Mouse (Mus musculus) 416B (cell line): ENCODE measurements around the gene Phf14.
A peak's percentile ranks its signal among the peaks of the same experiment; 100 is the strongest.
"Not testable (repeated sequence)": the region's sequence is repeated elsewhere in the genome, so short reads cannot be mapped to it uniquely, and the experiment has no call there.

ENCODE experiments used
- DNase-seq: peaks from one replicate; pipeline ENCODE4 v3.0.0; 2011; ENCODE audit warnings: low read depth

Phf14 gene

DNA sequence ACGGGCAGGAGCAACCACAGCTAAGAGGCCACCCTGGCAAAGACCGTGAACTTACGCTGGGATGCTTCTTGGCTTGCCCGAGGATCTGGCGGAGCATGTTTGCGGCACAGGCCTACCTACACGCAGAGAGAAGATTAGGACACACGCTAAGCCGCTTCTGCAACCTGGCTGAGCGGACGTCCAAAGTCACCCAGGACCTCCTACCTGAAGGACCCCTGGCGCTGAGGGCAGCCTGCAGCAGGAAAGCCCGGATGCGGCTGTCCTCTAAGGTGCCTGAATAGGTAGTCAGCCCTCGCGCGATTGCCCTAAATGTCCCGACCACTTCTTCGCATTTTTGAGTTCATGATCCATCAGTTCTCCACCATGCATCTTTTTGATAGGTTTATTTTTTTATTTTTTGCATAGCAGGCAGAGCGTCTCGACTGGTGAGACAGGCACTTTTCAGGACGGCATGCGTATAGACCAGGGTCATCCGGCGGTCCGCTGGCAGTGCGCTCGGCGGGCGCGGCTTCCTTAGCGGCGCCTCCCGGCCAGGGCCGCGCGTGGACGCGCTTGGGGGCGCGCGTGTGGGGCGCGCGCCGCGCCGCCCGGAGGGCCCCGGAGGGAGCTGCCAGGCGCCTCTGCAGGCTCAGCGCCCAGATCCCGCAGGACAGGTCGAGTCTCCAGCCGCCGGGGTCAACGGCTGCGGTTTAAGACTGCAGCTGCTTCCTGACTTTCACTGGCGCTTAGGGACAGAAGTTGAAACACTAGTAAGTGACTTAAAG is at the start of gene Phf14, which contains the start of gene Ndufa4:
TSS of gene Phf14 (plus strand) at position 541 of the 764 bp plus-strand sequence.
TSS of gene Ndufa4 (minus strand) at position 229 of the 764 bp plus-strand sequence.
- peak; percentile 94 for DNase-seq

DNA sequence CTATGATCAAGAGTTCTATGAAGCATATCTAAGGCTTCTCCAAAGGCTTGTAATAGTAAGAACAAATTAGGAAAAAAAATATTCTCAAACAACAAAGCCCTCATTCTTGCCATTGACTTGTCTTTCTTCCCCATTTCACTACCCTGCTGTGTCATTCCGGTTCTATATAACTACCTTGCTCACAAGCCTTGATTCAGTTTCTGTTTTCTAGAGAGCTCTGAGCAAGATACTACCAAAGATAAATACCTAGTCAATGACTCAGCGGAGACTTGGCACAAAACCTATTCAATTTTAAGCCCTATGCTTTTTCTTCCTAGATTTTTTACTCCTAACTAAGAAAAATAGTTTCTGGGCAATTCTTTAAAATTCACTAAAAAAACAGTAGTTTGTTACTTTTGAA is 32.2 kb upstream of the Phf14 start:
- not testable (repeated sequence) for DNase-seq

DNA sequence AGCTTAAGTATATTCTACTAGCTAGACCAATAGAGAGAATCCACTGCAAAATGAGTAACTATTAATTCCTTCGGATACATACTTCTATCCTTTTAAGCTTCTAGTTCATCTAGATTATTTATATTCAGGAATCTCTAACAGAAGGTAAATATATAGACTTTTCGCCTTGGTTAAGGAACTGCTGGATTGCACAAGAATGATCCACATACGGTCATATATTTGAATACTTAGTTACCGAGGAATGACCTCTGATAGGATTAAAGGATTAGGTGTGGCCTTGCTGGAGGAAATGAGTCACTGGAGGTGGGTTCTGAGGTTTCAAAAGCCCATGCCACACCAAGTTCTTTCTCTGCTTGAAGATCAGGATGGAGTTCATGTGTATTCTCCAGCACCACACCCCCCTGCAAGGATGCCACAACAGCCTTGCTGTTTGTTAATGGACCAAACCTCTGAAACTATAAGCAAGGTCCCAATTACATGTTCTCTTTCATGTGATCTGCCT is 6.7 kb upstream of the Phf14 start:
- peak; percentile 73 for DNase-seq

DNA sequence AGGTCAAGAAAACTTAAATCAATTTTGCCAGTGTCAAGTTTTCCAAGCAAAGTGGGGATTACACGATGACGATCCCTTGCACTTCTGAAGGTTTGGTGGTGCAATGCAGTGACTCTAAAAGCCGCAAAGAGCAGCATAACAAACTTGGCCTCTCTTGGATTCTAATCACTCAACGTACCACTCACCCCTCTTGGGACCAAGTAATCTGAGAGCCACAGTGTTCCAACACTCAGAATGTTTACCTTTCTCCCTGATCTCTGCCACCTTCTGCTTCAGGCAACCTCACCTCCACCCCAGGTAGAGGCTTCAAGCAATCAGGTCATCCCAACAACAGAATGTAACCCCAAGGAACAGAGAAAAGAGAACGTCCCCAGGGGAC is 730 bp upstream of the Phf14 start:
- peak; percentile 53 for DNase-seq

DNA sequence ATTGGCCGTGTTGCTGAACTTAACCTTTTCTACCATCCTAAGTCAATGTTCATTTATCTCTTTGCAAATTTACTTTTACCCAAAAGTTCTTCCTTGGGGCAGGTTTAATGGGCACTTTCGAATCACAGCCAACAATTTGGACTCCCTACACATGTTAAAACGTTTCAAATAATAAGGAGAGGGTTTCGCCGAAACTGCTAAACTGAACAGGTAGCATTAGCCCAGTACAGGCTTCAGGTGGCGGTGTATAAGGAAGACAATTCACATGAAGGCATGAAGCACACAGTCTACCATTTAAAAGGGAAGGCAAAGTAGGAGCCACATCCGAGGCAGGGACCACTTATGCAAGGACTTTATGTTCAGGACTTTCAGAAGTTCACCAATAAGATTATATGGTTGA is 561 bp downstream of the Phf14 start:
- DNase-seq = peak; percentile 34

DNA sequence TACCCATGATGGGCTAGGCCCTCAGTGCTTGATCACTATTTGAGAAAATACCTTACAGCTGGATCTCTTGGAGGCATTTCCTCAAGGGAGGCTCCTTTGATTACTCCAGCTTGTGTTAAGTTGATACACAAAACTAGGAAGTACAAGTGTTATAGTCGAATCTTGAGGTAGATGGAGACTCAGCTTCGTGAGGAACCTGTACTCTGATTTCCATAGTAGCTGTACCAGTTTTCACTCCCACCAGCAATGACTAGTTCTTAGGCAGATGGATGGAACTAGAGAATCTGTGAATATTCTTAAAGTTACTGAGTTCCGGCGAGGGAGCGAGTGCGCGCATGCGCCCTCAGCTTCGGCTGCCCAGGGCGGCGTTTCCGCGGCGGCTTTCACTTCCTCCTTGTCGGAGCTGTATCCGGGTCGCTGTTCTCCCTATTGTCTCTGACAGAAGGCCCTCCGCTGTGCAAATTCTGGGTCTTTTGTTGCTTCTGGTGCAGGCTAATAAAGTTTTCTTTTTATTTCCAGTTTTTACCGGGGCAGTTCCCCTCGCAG is 18.0 kb downstream of the Phf14 start:
- peak; percentile 88 for DNase-seq

DNA sequence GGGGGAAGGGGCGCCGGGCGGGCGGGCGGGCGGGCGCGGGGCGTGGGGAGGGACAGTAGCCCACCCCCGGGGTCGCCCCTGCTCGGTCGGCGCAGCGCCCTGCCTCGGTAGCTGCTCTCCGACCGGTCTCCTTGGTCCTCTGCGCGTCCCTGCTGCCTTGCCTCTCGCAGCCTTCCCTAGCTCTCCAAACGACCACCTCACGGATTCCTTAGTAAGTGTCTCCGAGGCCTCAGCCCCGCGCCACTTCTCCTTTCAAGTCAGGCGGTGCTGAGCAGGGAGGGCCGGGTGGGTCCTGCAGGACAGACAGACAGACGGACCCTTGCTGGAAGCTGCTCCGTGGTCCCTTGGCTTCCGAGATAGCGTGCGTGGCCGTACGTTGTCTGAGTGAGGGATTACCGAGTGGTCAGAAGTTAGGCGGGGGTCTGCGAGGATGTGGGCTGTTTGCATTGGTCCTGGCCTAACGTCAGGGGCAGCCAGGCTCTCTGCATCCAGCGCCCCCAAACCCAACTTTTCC is 18.5 kb downstream of the Phf14 start:
- DNase-seq = peak; percentile 44

DNA sequence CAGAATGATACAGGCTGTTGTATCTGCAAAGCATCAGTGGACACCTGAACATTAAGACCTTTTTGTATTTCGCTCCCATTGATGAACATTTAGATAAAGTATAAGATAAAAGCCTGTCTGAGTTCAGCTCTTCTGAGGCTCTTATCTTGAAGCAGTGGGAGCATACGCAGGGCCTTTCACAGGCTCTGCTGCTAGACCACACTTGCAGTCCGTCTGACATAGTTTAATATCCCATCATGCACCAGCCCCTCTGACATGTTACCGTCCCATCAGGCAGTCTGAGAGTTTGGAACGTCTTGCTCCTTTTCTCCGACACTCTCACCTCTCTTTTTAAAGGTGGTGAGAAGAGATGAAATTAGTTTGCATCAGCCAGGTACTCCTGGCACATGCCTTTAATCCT is 19.9 kb downstream of the Phf14 start:
- no peak for DNase-seq

DNA sequence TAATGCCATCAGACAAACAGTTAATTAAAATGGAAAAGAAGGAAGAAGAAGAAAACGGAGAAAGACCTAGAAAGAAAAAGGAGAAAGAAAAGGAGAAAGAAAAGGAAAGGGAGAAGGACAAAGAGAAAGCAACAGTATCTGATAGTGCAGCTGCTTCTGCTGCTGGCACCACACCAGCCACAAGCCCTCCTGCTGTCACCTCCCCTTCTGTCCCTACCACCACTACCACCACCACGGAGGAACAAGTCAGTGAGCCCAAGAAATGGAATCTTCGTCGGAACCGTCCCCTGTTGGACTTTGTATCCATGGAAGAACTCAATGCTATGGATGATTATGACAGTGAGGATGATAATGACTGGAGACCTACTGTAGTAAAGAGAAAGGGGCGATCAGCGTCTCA is 25.8 kb downstream of the Phf14 start:
- DNase-seq = no peak

DNA sequence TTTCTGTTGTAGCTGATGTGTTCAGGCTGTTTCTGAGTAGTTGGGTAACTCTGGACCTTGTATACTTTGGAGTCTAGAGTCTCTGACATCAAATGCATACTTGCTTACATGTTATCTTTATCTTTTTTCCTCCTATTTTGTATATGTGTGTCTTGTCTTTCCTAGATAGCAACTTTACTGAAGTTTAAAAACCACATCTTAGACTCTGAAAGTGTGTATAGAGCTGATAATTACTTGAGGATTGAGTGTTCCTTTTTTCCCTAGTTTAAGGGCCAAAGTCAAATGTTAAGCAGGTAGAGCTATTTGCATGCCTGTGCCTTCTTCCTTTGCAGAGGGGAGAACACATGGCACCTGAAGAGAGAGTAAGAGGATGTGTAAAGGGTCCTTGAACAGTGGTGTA is 33.3 kb downstream of the Phf14 start:
- DNase-seq = no peak

DNA sequence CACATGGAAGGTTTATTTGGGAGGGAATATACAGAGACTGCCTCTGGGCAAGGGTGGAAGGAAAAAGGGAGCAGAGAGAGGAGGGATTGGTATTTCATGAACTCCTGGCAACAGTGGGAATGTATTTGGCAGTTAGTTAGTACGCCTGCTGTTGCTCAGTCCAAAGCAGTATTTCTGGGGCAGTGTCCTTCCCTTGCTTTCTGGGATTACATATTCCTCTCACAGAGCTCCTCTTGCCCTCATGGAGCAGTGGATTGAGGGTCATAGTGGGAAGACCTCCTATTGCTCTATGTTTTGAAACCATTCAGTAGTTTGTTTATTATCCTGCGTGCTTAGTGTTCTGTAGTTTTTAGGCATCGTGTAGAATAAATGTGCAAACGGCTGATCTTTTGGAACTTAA is 34.5 kb downstream of the Phf14 start:
- DNase-seq = no peak

DNA sequence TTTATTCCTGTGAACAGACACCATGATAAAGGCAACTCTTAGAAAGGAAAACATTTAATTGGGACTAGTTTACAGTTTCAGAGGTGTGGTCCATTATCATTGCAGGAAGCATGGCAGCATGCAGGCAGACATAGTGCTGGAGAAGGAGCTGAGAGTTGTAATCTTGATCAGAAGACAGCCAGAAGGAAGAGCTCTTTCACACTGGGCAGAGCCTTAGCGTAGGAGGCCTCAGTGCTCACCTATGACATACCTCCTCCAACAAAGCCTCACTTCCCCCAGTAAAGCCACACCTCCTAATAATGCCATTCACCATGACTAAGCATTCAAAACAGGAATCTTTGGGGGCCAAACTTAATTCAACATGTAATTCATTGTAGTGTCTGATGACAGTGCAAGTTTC is 40.5 kb downstream of the Phf14 start:
- peak; percentile 48 for DNase-seq

DNA sequence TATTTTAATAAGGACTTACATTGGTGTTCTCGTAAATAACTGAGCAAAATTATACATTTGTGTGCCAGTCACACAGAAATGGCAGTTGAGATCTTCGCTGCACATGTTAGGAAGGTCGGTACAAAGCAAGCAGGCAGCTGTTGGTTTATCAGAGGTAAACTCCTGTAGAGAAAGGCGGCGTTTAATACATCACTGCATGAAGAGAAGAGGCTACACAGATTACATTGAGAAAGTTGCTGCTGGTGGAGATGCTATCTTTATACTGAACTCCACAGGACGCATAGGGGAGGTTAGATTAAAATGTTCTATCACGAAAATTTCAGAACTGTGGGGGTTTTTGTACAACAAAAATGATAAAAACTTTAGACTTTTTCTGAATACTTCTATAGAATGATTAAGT is 52.6 kb downstream of the Phf14 start:
- DNase-seq = no peak

DNA sequence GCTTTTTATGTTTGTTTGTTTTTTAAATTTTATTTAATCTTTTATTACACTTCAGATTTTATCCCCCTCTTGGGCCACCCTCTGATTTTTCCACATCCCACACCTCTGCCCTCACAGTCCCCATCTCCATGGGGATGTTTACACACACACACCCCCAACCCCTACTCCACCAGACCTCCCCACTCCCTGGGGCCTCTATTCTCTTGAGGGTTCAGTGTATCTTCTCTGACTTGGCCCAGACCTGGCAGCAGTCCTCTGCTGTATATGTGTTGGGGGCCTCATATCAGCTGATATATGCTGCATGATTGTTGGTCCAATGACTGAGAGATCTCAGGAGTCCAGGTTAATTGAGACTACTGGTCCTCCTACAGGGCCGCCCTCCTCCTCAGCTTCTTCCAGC is 86.2 kb downstream of the Phf14 start:
- no peak for DNase-seq

DNA sequence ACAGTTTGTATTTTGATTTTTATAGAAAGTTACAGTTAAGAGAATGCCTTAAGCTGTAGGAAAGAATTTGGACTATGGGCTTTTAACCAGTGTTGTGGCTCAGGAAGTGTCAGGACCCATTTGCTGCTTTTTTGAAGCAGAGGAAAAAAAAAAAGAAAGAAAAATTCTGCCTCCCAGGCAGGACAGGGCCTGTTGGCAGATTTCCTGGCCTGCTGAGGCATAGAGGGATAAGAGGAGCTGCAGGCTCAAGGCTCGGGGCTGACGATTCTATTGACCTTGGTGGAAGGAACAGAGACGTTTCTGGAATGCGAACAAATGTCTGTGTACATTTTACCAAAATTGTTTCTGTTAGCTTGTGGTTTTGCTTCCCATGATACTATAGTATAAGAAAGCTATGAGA is 91.0 kb downstream of the Phf14 start:
- DNase-seq = no peak

DNA sequence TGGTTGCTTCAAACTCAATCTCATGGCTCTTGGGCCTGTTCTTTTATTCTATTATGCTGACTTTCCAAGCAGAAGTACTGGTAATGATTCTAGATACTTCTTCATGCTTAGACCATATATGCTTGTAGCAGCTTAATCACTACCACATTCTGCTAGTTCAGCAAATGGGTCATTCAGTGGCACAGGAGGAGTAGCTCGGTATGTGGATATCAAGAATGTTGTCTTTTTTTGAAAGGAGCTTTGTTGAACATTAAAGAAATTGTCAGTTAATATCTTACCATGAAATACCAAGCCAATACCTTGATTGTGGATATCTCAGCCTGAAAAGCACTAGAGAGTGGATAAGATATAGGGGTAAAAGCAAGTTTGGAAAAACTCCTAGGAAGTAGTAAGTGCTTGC is 91.9 kb downstream of the Phf14 start:
- no peak for DNase-seq

DNA sequence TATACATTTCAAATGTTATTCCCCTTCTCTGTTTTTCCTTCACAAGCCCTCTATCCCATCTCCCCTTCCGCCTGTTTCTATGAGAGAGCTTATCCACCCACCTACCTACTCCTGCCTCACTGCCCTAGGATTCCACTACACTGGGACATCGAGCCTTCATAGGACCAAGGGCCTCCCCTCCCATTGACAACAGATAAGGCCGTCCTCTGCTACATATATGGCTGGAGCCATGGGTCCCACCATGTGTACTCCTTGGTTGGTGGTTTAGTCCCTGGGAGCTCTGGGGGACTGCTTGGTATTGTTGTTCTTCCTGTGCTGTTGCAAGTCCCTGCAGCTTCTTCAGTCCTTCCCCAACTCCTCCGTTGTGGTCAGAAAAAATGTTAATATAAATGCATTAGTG is 97.8 kb downstream of the Phf14 start:
- DNase-seq = no peak

DNA sequence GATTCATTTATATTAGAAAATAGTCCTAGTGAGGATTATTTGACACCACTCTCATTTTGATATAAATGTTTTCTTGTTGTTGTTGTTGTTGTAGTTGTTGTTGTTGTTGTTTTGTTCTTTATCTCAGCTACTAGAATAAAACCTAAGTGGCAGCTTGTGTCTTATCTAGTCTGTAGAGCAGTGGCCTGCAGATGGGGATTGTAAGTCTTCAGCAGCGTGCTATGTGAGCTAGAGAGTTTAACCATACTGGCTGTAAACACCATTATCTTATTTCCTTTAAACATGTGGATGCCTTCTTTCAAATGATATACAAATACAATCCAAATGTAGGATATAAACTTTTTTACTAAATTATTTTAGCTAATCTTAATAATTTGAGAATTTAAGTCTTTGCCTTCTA is 98.4 kb downstream of the Phf14 start:
- DNase-seq = no peak

DNA sequence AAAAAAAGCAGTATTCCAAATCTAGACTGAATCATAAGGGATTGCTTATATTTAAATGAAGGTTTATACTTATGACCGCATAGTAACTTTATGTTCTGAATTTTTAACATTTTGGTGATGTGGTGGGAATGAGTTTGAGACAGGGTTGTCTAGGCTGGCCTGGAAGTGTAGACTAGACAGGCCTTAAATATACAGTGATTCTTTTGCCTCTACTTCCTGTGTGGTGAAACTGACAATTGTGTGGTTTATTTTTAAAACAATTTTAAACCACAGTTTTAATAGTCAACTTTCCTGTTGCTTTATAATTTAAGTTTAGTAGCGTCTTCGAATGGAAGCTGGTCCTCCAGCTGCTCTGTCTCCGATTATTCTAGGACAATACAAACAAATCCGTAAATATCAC is 104.5 kb downstream of the Phf14 start:
- peak; percentile 65 for DNase-seq

DNA sequence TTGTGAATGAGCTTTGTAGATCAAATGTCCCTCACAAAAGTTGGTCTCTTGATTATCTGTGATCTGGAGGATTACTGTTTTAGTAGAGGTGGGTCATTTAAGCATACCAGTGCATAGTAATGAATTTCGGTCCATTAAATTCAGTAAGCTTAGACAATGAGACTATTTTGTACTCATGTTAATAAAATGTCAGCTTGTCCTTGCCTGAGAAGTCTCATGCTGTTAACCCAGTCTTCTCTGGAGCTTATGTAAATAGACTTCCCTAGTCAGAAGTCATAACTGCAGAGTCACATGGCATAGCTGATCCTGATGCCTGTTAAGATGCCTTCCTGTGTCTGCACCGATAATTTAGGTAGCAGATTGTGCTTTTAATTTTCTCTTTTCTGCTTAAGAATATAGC is 106.4 kb downstream of the Phf14 start:
- DNase-seq = no peak

DNA sequence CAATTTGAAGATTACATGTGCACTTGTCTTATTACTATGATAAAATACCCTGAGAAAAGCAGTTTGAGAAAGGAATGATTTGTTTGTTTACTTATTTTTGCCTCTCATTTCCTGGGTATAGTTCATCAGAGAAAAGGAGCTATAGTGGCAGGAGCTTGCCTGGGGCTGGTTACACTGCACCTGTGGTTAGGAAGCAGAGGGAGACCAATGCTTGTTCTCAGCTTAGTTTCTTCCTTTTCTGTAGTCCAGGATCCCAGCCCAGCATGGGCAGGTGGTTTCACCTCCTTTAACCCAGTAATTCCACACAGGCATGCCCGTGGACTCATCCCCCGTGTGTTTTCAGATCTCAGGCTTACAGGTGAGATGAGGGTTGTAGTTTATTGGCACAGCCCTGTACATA is 107.1 kb downstream of the Phf14 start:
- DNase-seq = no peak

DNA sequence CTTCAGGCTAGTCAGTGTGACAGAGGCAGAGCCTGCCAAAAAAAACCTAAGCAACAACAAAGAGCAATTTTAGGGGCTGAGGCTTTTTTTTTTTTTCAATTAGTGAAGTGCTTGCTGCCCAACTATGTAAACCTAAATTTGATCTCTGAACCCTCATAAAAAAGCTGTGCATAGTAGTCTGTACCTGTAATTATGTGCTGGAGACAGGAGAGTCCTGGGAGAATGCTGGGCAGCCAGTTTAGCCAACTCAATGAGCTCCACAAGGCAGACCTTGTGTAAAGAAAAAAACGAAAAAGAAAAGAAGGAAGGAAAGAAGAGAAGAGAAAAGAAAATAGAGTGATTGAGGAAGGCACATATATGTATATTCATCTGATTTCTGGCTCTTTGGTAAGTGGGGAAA is 112.1 kb downstream of the Phf14 start:
- DNase-seq = no peak

DNA sequence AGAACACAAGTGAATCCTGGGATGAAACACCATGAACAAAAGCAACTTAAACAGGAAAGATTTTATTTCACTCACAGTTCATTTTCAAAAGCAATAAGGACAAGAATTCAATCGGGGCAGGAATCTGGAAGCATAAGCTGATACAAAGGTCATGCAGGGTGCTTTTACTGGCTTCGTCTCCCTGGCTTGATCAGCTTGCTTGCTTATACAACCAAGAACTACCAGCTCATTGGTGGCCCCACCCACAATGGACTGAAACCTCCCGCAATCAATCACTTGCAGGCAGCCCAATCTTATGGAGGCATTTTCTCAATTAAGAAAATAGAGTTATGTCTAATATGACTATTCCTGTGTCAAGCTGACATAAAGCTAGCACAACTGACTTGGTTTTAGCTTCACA is 112.5 kb downstream of the Phf14 start:
- no peak for DNase-seq

DNA sequence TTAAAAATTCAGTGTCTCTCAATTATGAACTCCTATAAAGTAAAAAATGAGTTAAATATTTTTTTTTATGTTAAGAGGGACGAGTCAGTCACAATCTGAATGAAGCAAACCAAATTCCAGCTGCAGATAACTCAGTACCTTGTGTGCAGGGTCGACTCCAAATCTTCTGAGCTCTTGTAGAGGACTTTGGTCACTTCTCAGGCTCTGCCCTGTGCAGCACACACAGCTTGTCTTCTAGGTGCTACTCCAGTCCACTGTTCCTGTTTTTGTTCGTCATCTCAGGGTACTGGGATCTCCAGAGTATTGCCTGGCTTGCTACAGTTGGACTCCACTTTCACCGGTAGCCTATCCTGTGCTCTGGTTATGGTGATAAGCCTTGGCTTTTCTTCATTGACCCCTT is 113.1 kb downstream of the Phf14 start:
- DNase-seq = no peak
